Mouse (Mus musculus) embryonic facial prominence, embryonic 14.5 days (tissue): ENCODE measurements around the gene Parp6. TPM values are rescaled to one million over a fixed set of nuclear protein-coding genes. Genes with fewer than 3 reads are reported as not detected.

ENCODE experiments used
- polyA plus RNA-seq: library from polyadenylated mRNA; unstranded; fragments of >200 nt; fragmentation: Nextera tagmentation; extraction: Ambion mirVana; gene quantifications from 2 replicates; pipeline ENCODE4 v1.2.1, GENCODE M21; 2014

Parp6 gene
- polyA plus RNA-seq, 1 experiment from 2014 or later: 29.1 TPM

Other genes with a start within 250 kb of the Parp6 start
- gene Arih1, start 130.7 kb upstream of the Parp6 start, polyA plus RNA-seq: 15.5 and 16.7 TPM in 2 replicates
- gene Hexa, start 77.7 kb upstream of the Parp6 start, polyA plus RNA-seq: 101 and 107 TPM in 2 replicates
- gene Tmem202, start 77.4 kb upstream of the Parp6 start, polyA plus RNA-seq: 0.15 and 0.64 TPM in 2 replicates
- gene Celf6, start 39.4 kb upstream of the Parp6 start, polyA plus RNA-seq: 0.93 and 0.96 TPM in 2 replicates
- gene Pkm, start 39.1 kb downstream of the Parp6 start, polyA plus RNA-seq: 1,005 and 1,158 TPM in 2 replicates
- gene Gramd2, start 62.9 kb downstream of the Parp6 start, polyA plus RNA-seq: 4.5 and 5.4 TPM in 2 replicates
- 10.0 and 12.3 TPM in 2 replicates for gene Senp8, start 133.4 kb downstream of the Parp6 start, polyA plus RNA-seq
- 18.3 and 19.4 TPM in 2 replicates for gene Myo9a, start 133.6 kb downstream of the Parp6 start, polyA plus RNA-seq